ENCODE assay signal across 15 mouse cellular contexts in genomic region chr15:103010112-103010846, GRCm38 (mm10). TPM values are rescaled to one million over a fixed set of nuclear protein-coding genes. Genes with fewer than 3 reads are reported as not detected.
DNase-seq lines count a peak whose midpoint lies in the region; ATAC-seq and TF ChIP-seq lines count a peak whose summit lies in the region.
"Had no signal": no experiment of that assay in that cellular context is flagged by ENCODE, and none has a peak within 500 bp of the region (broad histone marks: within the 10 kb centered on the region; RNA-seq: fewer than 3 reads in every experiment).

No protein-coding gene starts in this region.

- H3K36me3 ChIP-seq in liver, embryonic 11.5 days (ENCODE audit: control insufficient read depth, insufficient read depth, low read length), result no peaks in the 10 kb centered on the region
- H3K36me3 ChIP-seq in liver, postnatal 0 days (replicated peaks; ENCODE audit: insufficient read depth, low read length), result no peaks in the 10 kb centered on the region
- H3K36me3 ChIP-seq in intestine, embryonic 16.5 days (ENCODE audit: control insufficient read depth, insufficient read depth, low read length), result no peaks in the 10 kb centered on the region
- no peaks in the 10 kb centered on the region for H3K36me3 ChIP-seq in stomach, embryonic 15.5 days

- WGBS in liver, embryonic 11.5 days, result 3% methylated on average over 31 of the region's 31 CpGs
- 4% methylated on average over 31 of the region's 31 CpGs for WGBS in liver, postnatal 0 days (ENCODE audit: insufficient replicate concordance)
- 6% methylated on average over 31 of the region's 31 CpGs for WGBS in intestine, embryonic 16.5 days
- 9% methylated on average over 31 of the region's 31 CpGs for WGBS in stomach, embryonic 15.5 days

- no peak for ATAC-seq in liver, embryonic 11.5 days (replicated peaks; ENCODE audit: low FRiP score)
- ATAC-seq in liver, postnatal 0 days, result no peak
- ATAC-seq in intestine, embryonic 16.5 days, result no peak
- no peak for ATAC-seq in stomach, embryonic 15.5 days (ENCODE audit: insufficient read depth, low FRiP score, low read depth)

- H3K4me3 ChIP-seq in liver, embryonic 11.5 days (ENCODE audit: low read depth, low read length), result 0 out of 2 replicates have a peak overlapping the region, but pooled peaks have one; percentile 28
- no peak overlapping the region for H3K4me3 ChIP-seq in liver, postnatal 0 days (ENCODE audit: low read depth, low read length)
- peak overlapping the region; percentile 48 for H3K4me3 ChIP-seq in intestine, embryonic 16.5 days (ENCODE audit: low read length)
- peak overlapping the region; percentile 33 for H3K4me3 ChIP-seq in stomach, embryonic 15.5 days (replicated peaks)
- H3K4me3 ChIP-seq: layer of hippocampus, adult 2 months had no signal

- no peak for TF ChIP-seq CTCF in liver, postnatal 0 days (IDR thresholded peaks at IDR 0.05; ENCODE audit: low read depth)

- DNase-seq in adrenal gland, adult 2 months, result peak; percentile 58
- no peak for DNase-seq in adrenal gland, postnatal 4 days (ENCODE audit: low spot score in 2 of 2)
- DNase-seq in liver, embryonic 11.5 days (ENCODE audit: low spot score), result no peak
- no peak for DNase-seq in liver, postnatal 0 days
- DNase-seq in cerebellum, postnatal 25 days, result no peak
- DNase-seq in cerebellum, adult 9-11 months, result no peak
- DNase-seq: cerebellum, adult 9-10 months; thymus, postnatal 36 days had no signal

- H3K27ac ChIP-seq in liver, embryonic 11.5 days (ENCODE audit: low read depth, low read length), result no peak overlapping the region
- H3K27ac ChIP-seq in liver, postnatal 0 days (ENCODE audit: low read depth), result no peak overlapping the region
- H3K27ac ChIP-seq in intestine, embryonic 16.5 days (ENCODE audit: low read length), result peak overlapping the region; percentile 80
- peak overlapping the region; percentile 52 for H3K27ac ChIP-seq in stomach, embryonic 15.5 days
- H3K27ac ChIP-seq: layer of hippocampus, adult 2 months had no signal

- H3K4me2 ChIP-seq in liver, embryonic 11.5 days, result peak overlapping the region; percentile 35; the same call in 1 of the 2 replicates
- H3K4me2 ChIP-seq in liver, postnatal 0 days (ENCODE audit: low read depth, low read length), result no peak overlapping the region
- peak overlapping the region; percentile 46 for H3K4me2 ChIP-seq in intestine, embryonic 16.5 days (ENCODE audit: low read depth, low read length)
- H3K4me2 ChIP-seq in stomach, embryonic 15.5 days, result peak overlapping the region; percentile 42

- no peaks in the 10 kb centered on the region for H3K4me1 ChIP-seq in liver, embryonic 11.5 days (replicated peaks; ENCODE audit: control insufficient read depth, insufficient read depth, low read length)
- no peaks in the 10 kb centered on the region for H3K4me1 ChIP-seq in liver, postnatal 0 days (ENCODE audit: insufficient read depth)
- peaks cover 22% of the 10 kb centered on the region for H3K4me1 ChIP-seq in intestine, embryonic 16.5 days (ENCODE audit: control insufficient read depth, insufficient read depth, low read length)
- H3K4me1 ChIP-seq in stomach, embryonic 15.5 days, result peaks cover 21% of the 10 kb centered on the region

- no peaks in the 10 kb centered on the region for H3K9me3 ChIP-seq in liver, embryonic 11.5 days (ENCODE audit: control insufficient read depth, low read length)
- H3K9me3 ChIP-seq in liver, postnatal 0 days (ENCODE audit: low read length), result no peaks in the 10 kb centered on the region
- no peaks in the 10 kb centered on the region for H3K9me3 ChIP-seq in intestine, embryonic 16.5 days (ENCODE audit: control insufficient read depth, low read length)
- no peaks in the 10 kb centered on the region for H3K9me3 ChIP-seq in stomach, embryonic 15.5 days

- TF ChIP-seq EP300 in liver, postnatal 0 days (IDR thresholded peaks at IDR 0.05; ENCODE audit: low read depth), result no peak

- H3K9ac ChIP-seq in liver, embryonic 11.5 days (ENCODE audit: low read depth, low read length), result no peak overlapping the region
- H3K9ac ChIP-seq in liver, postnatal 0 days (replicated peaks), result no peak overlapping the region
- H3K9ac ChIP-seq in intestine, embryonic 16.5 days (ENCODE audit: low read depth, low read length), result peak overlapping the region; percentile 71
- peak overlapping the region; percentile 22; the same call in 1 of the 2 replicates for H3K9ac ChIP-seq in stomach, embryonic 15.5 days

- peaks cover 99% of the 10 kb centered on the region for H3K27me3 ChIP-seq in liver, embryonic 11.5 days (replicated peaks; ENCODE audit: control insufficient read depth, insufficient read depth, low read length)
- H3K27me3 ChIP-seq in liver, postnatal 0 days (ENCODE audit: insufficient read depth, low read length), result peaks cover 99% of the 10 kb centered on the region
- H3K27me3 ChIP-seq in intestine, embryonic 16.5 days (replicated peaks; ENCODE audit: control insufficient read depth, insufficient read depth, low read length), result peaks cover 84% of the 10 kb centered on the region
- peaks cover 81% of the 10 kb centered on the region for H3K27me3 ChIP-seq in stomach, embryonic 15.5 days (replicated peaks)

RNA-seq across cellular contexts. Expression of gene Hoxc4, which starts 8.5 kb away (rescaled TPM):
- total RNA-seq in adrenal gland, adult 2 months (2021), result 10 to 100 TPM in 1 of 2 experiments, 1 to 10 TPM in 1; 5.1 to 12.4 TPM
- 8.8 and 9.6 TPM in 2 replicates for polyA plus RNA-seq in adrenal gland, adult 2 months (2012; rRNA removed)
- 10 to 100 TPM; 11.3 to 13.4 TPM for total RNA-seq in adrenal gland, postnatal 4 days (2021)
- polyA plus RNA-seq in liver, embryonic 11.5 days (2014; fragmentation: Nextera tagmentation; extraction: Ambion mirVana), result 5.9 and 6.2 TPM in 2 replicates
- 0.07 and 0.11 TPM in 2 replicates for polyA plus RNA-seq in liver, postnatal 0 days (2015; fragmentation: Nextera tagmentation; extraction: Ambion mirVana)
- 8.8 and 9.7 TPM in 2 replicates for polyA plus RNA-seq in intestine, embryonic 16.5 days (2015; fragmentation: Nextera tagmentation; extraction: Ambion mirVana)
- polyA plus RNA-seq in stomach, embryonic 15.5 days (2015; fragmentation: Nextera tagmentation; extraction: Ambion mirVana), result 16.2 and 17.3 TPM in 2 replicates
- total RNA-seq: layer of hippocampus, adult 2 months; liver, adult 2 months had no signal
- polyA plus RNA-seq: frontal cortex, adult 2 months; liver, adult 2 months had no signal

RNA-seq across cellular contexts. Expression of gene Hoxc6, which starts 12.2 kb away (rescaled TPM):
- 10 to 100 TPM; 52.2 to 60.3 TPM for total RNA-seq in adrenal gland, adult 2 months (2021)
- 41.6 and 58.1 TPM in 2 replicates for polyA plus RNA-seq in adrenal gland, adult 2 months (2012; rRNA removed)
- total RNA-seq in adrenal gland, postnatal 4 days (2021), result 10 to 100 TPM; 40.3 to 41.5 TPM
- polyA plus RNA-seq in liver, embryonic 11.5 days (2014; fragmentation: Nextera tagmentation; extraction: Ambion mirVana), result 1.3 and 1.5 TPM in 2 replicates
- not detected in 2 replicates for polyA plus RNA-seq in liver, postnatal 0 days (2015; fragmentation: Nextera tagmentation; extraction: Ambion mirVana)
- 3.2 and 4.0 TPM in 2 replicates for polyA plus RNA-seq in intestine, embryonic 16.5 days (2015; fragmentation: Nextera tagmentation; extraction: Ambion mirVana)
- 2.6 and 4.7 TPM in 2 replicates for polyA plus RNA-seq in stomach, embryonic 15.5 days (2015; fragmentation: Nextera tagmentation; extraction: Ambion mirVana)
- total RNA-seq: layer of hippocampus, adult 2 months; liver, adult 2 months had no signal
- polyA plus RNA-seq: frontal cortex, adult 2 months; liver, adult 2 months; spleen, adult 2 months had no signal

RNA-seq across cellular contexts. Expression of gene Hoxc8, which starts 19.9 kb away (rescaled TPM):
- total RNA-seq in adrenal gland, adult 2 months (2021), result 10 to 100 TPM; 30.6 to 40.1 TPM
- 13.4 and 17.9 TPM in 2 replicates for polyA plus RNA-seq in adrenal gland, adult 2 months (2012; rRNA removed)
- total RNA-seq in adrenal gland, postnatal 4 days (2021), result 10 to 100 TPM; 22.2 to 22.7 TPM
- polyA plus RNA-seq in liver, embryonic 11.5 days (2014; fragmentation: Nextera tagmentation; extraction: Ambion mirVana), result 1.3 and 1.9 TPM in 2 replicates
- not detected in 2 replicates for polyA plus RNA-seq in liver, postnatal 0 days (2015; fragmentation: Nextera tagmentation; extraction: Ambion mirVana)
- polyA plus RNA-seq in intestine, embryonic 16.5 days (2015; fragmentation: Nextera tagmentation; extraction: Ambion mirVana), result 4.5 and 4.9 TPM in 2 replicates
- polyA plus RNA-seq in stomach, embryonic 15.5 days (2015; fragmentation: Nextera tagmentation; extraction: Ambion mirVana), result 1.4 and 1.9 TPM in 2 replicates
- total RNA-seq: layer of hippocampus, adult 2 months; liver, adult 2 months had no signal
- polyA plus RNA-seq: frontal cortex, adult 2 months; heart, embryonic 14.5 days; liver, adult 2 months; spleen, adult 2 months had no signal

RNA-seq across cellular contexts. Expression of gene Hoxc9, which starts 34.0 kb away (rescaled TPM):
- total RNA-seq in adrenal gland, adult 2 months (2021), result 1 to 10 TPM in 1 of 2 experiments, under 1 TPM in 1; 0.49 to 1.8 TPM
- 3.7 and 6.7 TPM in 2 replicates for polyA plus RNA-seq in adrenal gland, adult 2 months (2012; rRNA removed)
- total RNA-seq in adrenal gland, postnatal 4 days (2021), result 1 to 10 TPM; 3.0 to 4.8 TPM
- polyA plus RNA-seq in liver, embryonic 11.5 days (2014; fragmentation: Nextera tagmentation; extraction: Ambion mirVana), result 0.22 and 0.49 TPM in 2 replicates
- polyA plus RNA-seq in liver, postnatal 0 days (2015; fragmentation: Nextera tagmentation; extraction: Ambion mirVana), result not detected in 2 replicates
- 0.49 and 0.76 TPM in 2 replicates for polyA plus RNA-seq in intestine, embryonic 16.5 days (2015; fragmentation: Nextera tagmentation; extraction: Ambion mirVana)
- polyA plus RNA-seq in stomach, embryonic 15.5 days (2015; fragmentation: Nextera tagmentation; extraction: Ambion mirVana), result 0.06 TPM in 1 of 2 replicates, not detected in the other
- total RNA-seq: layer of hippocampus, adult 2 months; liver, adult 2 months had no signal
- polyA plus RNA-seq: frontal cortex, adult 2 months; heart, embryonic 14.5 days; liver, adult 2 months; spleen, adult 2 months had no signal

RNA-seq across cellular contexts. Expression of gene Hoxc5, which starts 43.0 kb away (rescaled TPM):
- 10 to 100 TPM in 1 of 2 experiments, 1 to 10 TPM in 1; 6.7 to 10.3 TPM for total RNA-seq in adrenal gland, adult 2 months (2021)
- polyA plus RNA-seq in adrenal gland, adult 2 months (2012; rRNA removed), result 7.0 and 7.5 TPM in 2 replicates
- total RNA-seq in adrenal gland, postnatal 4 days (2021), result 1 to 10 TPM; 7.9 to 8.0 TPM
- 4.1 and 5.3 TPM in 2 replicates for polyA plus RNA-seq in liver, embryonic 11.5 days (2014; fragmentation: Nextera tagmentation; extraction: Ambion mirVana)
- polyA plus RNA-seq in liver, postnatal 0 days (2015; fragmentation: Nextera tagmentation; extraction: Ambion mirVana), result not detected in 2 replicates
- 6.8 and 7.2 TPM in 2 replicates for polyA plus RNA-seq in intestine, embryonic 16.5 days (2015; fragmentation: Nextera tagmentation; extraction: Ambion mirVana)
- polyA plus RNA-seq in stomach, embryonic 15.5 days (2015; fragmentation: Nextera tagmentation; extraction: Ambion mirVana), result 13.6 and 16.2 TPM in 2 replicates
- total RNA-seq: layer of hippocampus, adult 2 months had no signal
- polyA plus RNA-seq: frontal cortex, adult 2 months; liver, adult 2 months had no signal

Comparison
In these comparisons a context has a peak if more than half of its experiments do, and no peak if none do; other contexts are left out.
1. H3K27ac ChIP-seq: peak in intestine, embryonic 16.5 days (single experiment) and stomach, embryonic 15.5 days (single experiment); none in liver, embryonic 11.5 days (single experiment) and liver, postnatal 0 days (single experiment).
2. H3K9ac ChIP-seq: peak in intestine, embryonic 16.5 days (single experiment) and stomach, embryonic 15.5 days (single experiment); none in liver, embryonic 11.5 days (single experiment) and liver, postnatal 0 days (single experiment).